Mouse (Mus musculus): Measurements from ENCODE around the gene Pitpnm1. TPM values are rescaled to one million over a fixed set of nuclear protein-coding genes. Genes with fewer than 3 reads are reported as not detected.

Gene Pitpnm1
- total RNA-seq, 1 experiment from 2014 or later = 9.0 TPM

DNA sequence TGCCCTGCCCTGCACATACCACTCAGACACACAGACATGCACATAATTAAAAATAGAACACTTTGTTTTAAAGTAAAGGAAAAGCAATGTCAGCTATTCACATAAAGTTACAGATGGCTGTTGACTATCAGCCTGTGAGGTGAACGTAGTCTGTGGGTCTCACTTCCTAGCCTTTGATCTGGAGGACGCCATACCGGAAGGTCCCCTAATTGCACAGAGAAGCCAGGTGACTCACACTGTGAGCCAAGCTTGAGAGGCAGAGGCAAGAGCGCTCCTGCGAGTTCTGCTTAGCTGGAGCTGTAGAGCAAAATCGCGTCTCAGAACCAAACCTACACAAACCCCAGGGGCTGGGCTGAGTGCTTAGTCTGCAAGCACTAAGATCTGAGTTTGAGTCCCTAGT is 6.0 kb upstream of the Pitpnm1 start:
- ATAC-seq (replicated peaks; ENCODE audit: low read depth, poor library complexity, severe bottlenecking) = no peak

- no peak for ATAC-seq (replicated peaks; ENCODE audit: low read depth, poor library complexity, severe bottlenecking)
Observed at GRCm38 (mm10) chr19:4094348-4094747, 5.5 kb upstream of the Pitpnm1 start.

DNA sequence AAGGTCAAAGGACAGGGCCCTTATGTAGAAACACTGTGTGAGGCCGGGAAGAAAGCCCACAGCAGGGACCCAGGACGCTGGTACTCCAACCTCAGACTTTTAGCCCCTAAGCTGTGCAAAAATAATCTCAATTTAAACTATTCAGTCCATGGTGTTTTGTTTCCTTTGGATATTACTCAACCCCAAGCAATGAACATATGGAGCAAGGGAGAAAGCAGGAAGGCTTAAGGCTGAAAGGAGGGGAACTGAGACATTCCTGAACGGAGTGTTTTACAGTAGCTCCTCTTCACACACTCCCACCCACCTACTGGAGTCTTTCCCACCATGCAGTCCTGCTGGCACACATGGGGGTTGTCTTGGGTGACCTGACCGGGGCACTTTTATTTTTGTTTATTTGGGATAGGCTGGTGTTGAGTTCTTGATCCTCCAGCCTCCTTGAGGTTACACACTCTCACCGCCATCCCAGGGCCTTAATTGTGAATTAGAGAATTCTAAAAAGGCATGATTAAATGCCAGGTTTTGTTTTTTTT is 5.0 kb upstream of the Pitpnm1 start:
- ATAC-seq (replicated peaks; ENCODE audit: low read depth, poor library complexity, severe bottlenecking) = no peak

- ATAC-seq (replicated peaks; ENCODE audit: low read depth, poor library complexity, severe bottlenecking) = no peak
Observed at GRCm38 (mm10) chr19:4095802-4096201, 4.0 kb upstream of the Pitpnm1 start.

DNA sequence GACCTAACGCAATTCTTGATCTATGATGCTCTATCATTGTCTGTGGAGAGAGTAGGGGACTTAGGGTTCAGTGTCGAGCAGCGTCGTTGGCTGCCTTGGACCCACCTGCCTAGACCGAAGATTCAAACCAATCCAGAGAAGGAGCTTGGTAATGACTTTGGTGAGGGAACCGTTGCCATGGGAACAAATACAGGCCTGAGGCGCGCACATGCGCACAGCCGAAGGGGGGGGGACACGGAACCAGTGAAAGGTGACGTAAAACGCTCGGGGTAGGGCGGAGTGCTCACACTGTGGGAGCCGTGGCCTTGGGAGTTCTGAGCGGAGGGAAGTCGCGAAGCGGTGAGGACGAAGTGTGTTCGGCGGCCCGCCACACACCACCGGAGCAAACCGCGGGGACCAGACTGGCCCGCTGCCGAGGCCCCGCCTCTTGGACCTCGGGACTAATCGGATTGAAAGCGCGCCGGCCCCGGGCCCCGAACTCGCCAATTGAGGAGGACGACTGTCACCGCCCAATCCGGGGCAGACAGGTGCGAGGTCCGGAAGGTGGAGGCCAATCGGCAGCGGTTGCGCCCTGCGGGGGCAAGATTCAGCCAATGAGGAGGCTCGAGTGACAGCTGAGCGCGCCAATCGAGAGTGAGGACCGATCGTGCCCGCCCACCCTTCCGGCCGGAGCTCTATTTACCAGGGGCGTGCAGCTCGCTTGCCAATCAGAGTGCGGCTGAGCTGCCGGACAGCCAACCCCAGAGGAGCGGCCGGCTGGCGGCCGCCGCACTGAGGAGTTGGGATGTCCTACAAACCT is 3.0 kb upstream of the Pitpnm1 start, which contains the start of gene Cdk2ap2:
Cdk2ap2 (plus strand) TSS at position 541 of the 799 bp plus-strand sequence.
- peak; percentile 81 for ATAC-seq (replicated peaks; ENCODE audit: low read depth, poor library complexity, severe bottlenecking)

- ATAC-seq (replicated peaks; ENCODE audit: low read depth, poor library complexity, severe bottlenecking) = peak; percentile 20
Observed at GRCm38 (mm10) chr19:4097441-4097825, 2.4 kb upstream of the Pitpnm1 start.

- no peak for ATAC-seq (replicated peaks; ENCODE audit: low read depth, poor library complexity, severe bottlenecking)
Observed at GRCm38 (mm10) chr19:4098426-4098825, 1.4 kb upstream of the Pitpnm1 start.

DNA sequence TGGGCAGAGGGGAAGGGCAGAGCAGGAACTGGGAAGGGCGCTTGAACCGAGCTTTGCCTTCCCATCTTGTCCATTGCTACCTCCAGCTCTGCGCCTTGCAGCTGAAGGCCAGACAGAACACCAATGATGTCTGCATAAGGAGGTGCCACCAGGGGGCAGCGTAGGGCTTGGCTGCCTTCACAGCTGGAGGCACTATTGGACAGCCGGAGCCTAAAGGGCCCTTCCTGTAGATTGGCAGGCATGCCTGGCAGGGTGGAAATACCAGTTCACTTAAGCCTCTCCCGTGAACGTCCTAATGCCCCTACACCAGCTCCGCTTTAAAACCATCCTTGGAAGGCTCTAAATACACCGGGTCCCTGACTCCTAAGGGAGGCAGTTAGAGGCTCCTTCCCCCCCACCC is 742 bp upstream of the Pitpnm1 start:
- ATAC-seq (replicated peaks; ENCODE audit: low read depth, poor library complexity, severe bottlenecking) = peak; percentile 56

DNA sequence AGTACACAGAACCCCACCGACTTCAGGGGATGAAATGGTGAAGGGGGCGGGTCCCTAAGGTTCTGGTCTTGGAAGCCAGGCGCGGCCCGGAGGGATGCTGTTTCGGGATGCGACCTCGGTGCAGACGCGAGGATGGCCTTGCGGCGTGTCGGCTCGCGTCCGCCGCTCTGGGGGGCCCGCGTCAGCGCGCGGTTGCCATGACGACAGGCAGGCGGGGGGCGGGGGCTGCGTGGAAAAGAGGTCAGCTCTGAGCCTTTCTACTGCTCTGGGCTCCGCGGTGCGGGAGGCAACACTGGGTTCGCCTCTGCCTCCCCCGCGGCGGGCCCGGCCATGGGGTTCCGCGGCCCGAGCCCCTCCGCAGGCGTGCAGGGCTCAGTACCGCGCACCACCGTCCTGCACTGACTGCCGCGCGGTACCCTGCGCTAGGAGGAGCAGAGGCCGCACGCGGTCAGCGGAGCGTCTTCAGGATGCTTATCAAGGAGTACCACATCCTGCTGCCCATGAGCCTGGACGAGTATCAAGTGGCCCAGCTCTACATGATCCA is 992 bp downstream of the Pitpnm1 start:
- no peak for ATAC-seq (replicated peaks; ENCODE audit: low read depth, poor library complexity, severe bottlenecking)

- ATAC-seq (replicated peaks; ENCODE audit: low read depth, poor library complexity, severe bottlenecking) = no peak
Observed at GRCm38 (mm10) chr19:4101466-4101865, 1.7 kb downstream of the Pitpnm1 start.

DNA sequence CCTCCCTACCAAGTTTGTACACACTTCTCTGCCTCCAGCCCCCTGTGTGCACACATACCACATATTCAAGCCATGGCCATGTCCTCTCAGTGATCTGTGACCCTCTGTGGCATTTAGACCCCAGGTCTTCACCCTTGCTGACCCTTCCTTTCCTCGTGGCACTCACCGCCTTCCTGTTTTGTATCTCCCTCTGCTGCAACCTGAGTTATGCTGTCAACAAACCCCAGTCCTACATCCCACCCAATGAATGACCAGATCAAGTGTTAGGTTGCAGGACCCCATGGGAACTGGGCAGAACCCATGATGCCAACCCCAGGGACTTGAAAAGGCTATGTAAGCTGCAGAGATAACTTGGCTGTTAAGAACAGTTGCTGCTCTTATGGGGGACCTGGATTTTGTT is 2.3 kb downstream of the Pitpnm1 start:
- ATAC-seq (replicated peaks; ENCODE audit: low read depth, poor library complexity, severe bottlenecking) = no peak

- ATAC-seq (replicated peaks; ENCODE audit: low read depth, poor library complexity, severe bottlenecking) = no peak
Observed at GRCm38 (mm10) chr19:4102626-4103025, 2.8 kb downstream of the Pitpnm1 start.

GRCm38 (mm10) chr19:4103294-4103693 is 3.5 kb downstream of the Pitpnm1 start:
- ATAC-seq (replicated peaks; ENCODE audit: low read depth, poor library complexity, severe bottlenecking) = no peak

GRCm38 (mm10) chr19:4103792-4104191 is 4.0 kb downstream of the Pitpnm1 start:
- ATAC-seq (replicated peaks; ENCODE audit: low read depth, poor library complexity, severe bottlenecking) = no peak

GRCm38 (mm10) chr19:4104675-4105194 is 4.9 kb downstream of the Pitpnm1 start:
- no peak for ATAC-seq (replicated peaks; ENCODE audit: low read depth, poor library complexity, severe bottlenecking)

DNA sequence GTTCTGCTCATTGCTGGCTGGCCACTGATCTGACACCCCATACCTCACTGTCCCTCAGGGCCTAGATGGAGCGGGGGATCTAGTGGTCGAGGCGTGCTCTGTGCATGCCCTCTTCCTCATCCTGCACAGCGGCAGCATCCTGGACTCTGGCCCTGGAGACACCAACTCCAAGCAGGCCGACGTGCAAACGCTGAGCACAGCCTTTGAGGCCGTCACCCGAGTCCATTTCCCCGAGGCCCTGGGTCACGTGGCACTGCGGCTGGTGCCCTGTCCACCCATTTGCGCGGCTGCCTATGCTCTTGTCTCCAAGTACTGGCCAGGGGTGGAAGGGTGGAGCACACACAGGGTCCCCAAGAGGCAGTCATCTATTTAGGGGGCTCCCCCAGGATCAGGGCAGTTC is 6.9 kb downstream of the Pitpnm1 start:
- no peak for ATAC-seq (replicated peaks; ENCODE audit: low read depth, poor library complexity, severe bottlenecking)

DNA sequence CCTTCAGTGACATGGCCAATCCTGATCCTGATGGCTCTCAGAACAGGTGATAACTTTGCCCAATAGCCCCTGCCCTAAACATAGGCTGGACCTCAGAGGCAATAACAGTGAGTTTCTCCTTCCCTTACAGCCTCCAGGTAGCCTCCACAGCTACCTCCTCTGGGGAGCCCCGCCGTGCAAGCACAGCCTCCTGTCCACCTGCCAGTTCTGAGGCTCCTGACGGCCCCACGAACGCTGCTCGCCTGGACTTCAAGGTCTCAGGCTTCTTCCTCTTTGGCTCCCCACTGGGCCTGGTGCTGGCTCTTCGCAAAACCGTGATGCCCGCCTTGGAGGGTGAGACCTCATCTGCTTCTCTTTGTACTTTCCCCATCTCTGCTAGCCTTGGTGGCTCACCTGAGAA is 8.7 kb downstream of the Pitpnm1 start:
- ATAC-seq (replicated peaks; ENCODE audit: low read depth, poor library complexity, severe bottlenecking) = no peak

GRCm38 (mm10) chr19:4112063-4112960 is 12.5 kb downstream of the Pitpnm1 start:
- no peak for ATAC-seq (replicated peaks; ENCODE audit: low read depth, poor library complexity, severe bottlenecking)

- peak; percentile 92 for ATAC-seq (replicated peaks; ENCODE audit: low read depth, poor library complexity, severe bottlenecking)
Observed at GRCm38 (mm10) chr19:4113186-4113805, 13.5 kb downstream of the Pitpnm1 start.

DNA sequence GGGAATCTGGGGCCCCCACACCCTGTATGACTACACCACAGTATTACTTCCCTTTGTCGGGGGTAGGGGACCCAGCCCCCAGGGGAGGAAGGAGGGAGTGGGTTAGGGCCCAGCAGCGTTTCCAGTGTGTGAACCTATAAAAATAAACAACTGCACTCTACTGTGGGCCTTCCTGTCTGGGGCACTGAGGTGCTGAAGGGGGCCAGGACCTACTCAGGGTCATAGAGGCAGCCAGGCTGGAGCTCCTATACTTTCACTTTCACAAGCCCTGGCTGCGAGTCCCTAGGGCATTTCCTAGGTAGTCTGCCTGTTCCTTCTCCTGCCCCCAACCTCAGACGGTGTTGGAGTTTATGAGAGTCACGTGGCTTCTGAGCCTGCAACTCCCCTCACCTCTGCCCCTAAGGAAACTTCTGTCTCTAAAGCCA is 14.0 kb downstream of the Pitpnm1 start:
- ATAC-seq (replicated peaks; ENCODE audit: low read depth, poor library complexity, severe bottlenecking) = peak; percentile 51
